Mouse (Mus musculus) Patski (cell line): ENCODE measurements around the gene Cbx8. TPM values are rescaled to one million over a fixed set of nuclear protein-coding genes. Genes with fewer than 3 reads are reported as not detected.

ENCODE experiments used
- ATAC-seq: fragments of 100-300 bp; one replicate; pipeline ENCODE4 v1.8.0; 2021
- CTCF ChIA-PET: fragments of 350-600 bp; sonication (Branson Sonifier 250); formaldehyde crosslinking; loops from one replicate; lab custom pipeline; 2022; ENCODE audit warnings: inconsistent platforms; lab: Charles Lee
- POLR2A ChIA-PET: fragments of 350-600 bp; sonication (Branson Sonifier 250); formaldehyde crosslinking; loops from one replicate; lab custom pipeline; 2022; ENCODE audit warnings: antibody characterized with exemption, inconsistent platforms; lab: Charles Lee
- DNase-seq: peaks from one replicate; pipeline ENCODE4 v3.0.0-alpha.2; 2011; ENCODE audit warnings: low read depth, low spot score
- H3K27me3 ChIP-seq: fragments of 371-371 bp; one replicate; pipeline ENCODE4 v1.5.1; 2021
- CTCF ChIP-seq: fragments of 100-300 bp; IDR thresholded peaks from one replicate; pipeline ENCODE4 v1.5.1; 2021
- in situ Hi-C: fragments of 300-500 bp; cut with MboI; formaldehyde crosslinking; loops from 3 replicates; pipeline ENCODE4 v1.11.1; 2018; ENCODE audit warnings: low pct_unique_long_range_greater_than_20kb, mixed read lengths
- polyA plus RNA-seq: library from polyadenylated mRNA; unstranded; gene quantifications from one replicate; pipeline ENCODE4 v1.2.3, GENCODE M21; 2021

Gene Cbx8
- polyA plus RNA-seq, 1 experiment from 2014 or later = 14.6 TPM

DNA sequence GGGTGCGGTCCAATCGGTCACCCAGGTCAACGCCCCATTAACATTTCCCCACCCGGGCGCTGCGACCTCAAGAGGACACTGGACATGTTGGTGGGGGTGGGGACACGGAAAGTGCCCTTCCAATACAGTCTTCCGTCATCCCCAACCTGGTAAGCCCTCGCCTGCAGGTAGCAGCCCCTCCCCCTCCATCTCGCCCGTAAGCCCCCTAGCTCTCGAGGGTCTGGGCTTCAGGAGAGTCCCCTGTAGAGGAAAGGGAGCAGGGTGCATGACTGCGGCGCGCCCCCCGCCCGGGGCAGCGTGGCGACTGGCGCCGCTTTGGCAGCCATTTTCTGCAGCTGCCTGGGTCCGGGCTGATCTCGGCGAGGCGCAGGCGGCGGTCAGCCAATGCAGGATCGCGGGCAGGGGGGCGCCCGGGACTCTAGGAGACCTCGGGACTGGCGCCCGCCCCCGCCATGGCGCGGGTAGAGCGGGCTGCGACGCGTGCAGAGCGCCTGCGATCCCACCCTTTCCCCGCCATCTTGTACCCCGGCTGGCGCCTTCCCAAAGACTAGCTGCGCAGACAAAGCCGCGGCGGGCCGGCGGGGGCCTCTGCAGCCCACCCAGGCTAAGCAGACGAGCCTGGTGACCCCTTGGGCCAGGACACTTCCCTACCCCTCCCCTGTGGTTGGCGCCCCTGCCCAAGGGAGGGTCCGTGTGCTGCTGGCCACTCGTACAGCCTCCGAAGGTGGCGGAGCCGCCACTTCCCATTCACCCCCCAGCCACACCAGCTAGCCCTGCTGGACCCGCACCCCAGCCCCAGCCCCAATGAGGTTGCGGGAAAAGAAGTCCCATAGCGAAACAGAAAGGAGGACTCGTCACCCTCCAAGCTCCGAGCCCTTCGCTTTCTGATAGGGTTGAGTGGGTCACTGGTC is 15.8 kb upstream of the Cbx8 start:
- in situ Hi-C loops = no loop called here
- CTCF ChIA-PET = interaction anchor here (0.7 kb wide), 1 partner anchor 135 kb away, joined by 3 read pairs; no protein-coding TSS in a partner anchor
- ATAC-seq (no peak), DNase-seq (no peak)
- peaks cover 33% of the 10 kb centered on the region for H3K27me3 ChIP-seq
- POLR2A ChIA-PET = interaction anchor here (0.6 kb wide), 1 partner anchor 78 kb away, joined by 5 read pairs; no protein-coding TSS in a partner anchor
- no peak for TF ChIP-seq CTCF

DNA sequence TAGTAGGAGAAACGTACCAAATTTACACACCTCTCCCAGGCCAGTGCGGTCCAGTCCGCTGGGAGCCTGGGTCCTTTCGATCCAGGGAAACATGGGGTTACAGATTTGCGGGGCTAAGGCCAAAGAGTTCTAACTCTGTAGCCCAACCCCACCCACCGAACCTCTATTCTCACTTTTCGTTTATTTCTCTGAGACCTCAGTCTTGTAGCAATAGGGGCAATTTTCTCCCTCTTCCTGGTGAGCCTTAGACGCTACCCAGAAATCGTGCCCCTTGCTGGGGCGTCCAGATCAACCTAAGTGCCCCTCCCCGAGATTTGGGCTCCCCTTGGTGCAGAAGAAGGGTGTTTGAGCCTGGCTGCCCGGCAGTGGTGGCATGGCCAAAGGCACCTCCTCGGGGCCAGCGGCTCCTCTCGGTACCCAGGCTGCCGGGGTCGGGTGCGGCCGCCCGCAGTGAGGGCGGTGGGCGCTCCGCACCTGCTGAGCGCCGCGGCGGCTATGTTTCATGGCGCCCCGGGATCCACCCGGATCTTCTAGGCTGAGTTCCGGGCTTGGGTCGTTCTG is 14.9 kb upstream of the Cbx8 start:
- ChIA-PET POLR2A (interaction anchor here (0.6 kb wide), 2 partner anchors 11 to 79 kb away, joined by 3 to 5 read pairs; no protein-coding TSS in a partner anchor), CTCF (interaction anchor here (5.8 kb wide), 1 partner anchor 134 kb away, joined by 44 read pairs; no protein-coding TSS in a partner anchor)
- TF ChIP-seq CTCF = no peak
- ATAC-seq (no peak), DNase-seq (no peak)
- in situ Hi-C loops = no loop called here
- peaks cover 33% of the 10 kb centered on the region for H3K27me3 ChIP-seq

- TF ChIP-seq CTCF = no peak
- in situ Hi-C loops = loop anchor here (5.0 kb wide), 1 partner anchor 138 kb away; no protein-coding TSS in a partner anchor
These were observed 13.9 kb upstream of the Cbx8 start for GRCm38 (mm10) chr11:119054351-119055345.

DNA sequence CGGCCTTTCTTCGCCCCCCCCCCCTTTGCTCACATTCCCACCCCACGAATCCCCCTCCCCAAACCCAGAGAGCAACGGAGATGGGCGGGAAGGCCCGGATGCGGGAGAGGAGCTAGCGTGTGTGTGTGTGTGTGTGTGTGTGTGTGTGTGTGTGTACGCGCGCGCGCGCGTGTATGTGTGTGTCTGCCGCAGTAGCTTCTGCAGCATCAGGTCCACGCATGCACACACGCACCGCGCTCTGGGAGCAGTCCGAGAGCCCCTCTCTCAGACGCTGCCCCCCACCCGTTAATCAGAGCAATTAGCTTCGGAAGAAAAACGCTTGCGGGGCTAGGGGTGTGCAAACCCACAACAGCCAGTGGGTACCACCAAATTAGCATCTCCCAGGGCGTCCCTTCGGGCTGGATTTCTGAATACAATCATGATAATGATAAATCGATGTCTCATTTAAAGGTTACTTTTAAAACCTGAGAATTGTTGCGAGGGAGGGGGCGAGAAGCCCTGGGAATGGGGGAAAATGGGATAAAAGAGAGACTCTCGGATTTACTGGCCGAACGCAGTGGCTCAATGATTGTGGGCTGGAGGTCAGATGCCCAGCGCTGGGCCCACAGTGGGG is 13.1 kb upstream of the Cbx8 start:
- no peak for DNase-seq
- H3K27me3 ChIP-seq = peaks cover 29% of the 10 kb centered on the region
- in situ Hi-C loops = loop anchor here (5.0 kb wide), 1 partner anchor 138 kb away; no protein-coding TSS in a partner anchor
- ATAC-seq = no peak
- ChIA-PET CTCF (interaction anchor here (0.8 to 5.8 kb wide), 2 partner anchors 11 to 135 kb away, joined by 4 to 44 read pairs; no protein-coding TSS in a partner anchor), POLR2A (interaction anchor here (0.5 to 1.0 kb wide), 2 partner anchors 11 to 32 kb away, joined by 3 to 5 read pairs; no protein-coding TSS in a partner anchor)
- no peak for TF ChIP-seq CTCF

More at GRCm38 (mm10) chr11:119054351-119055345, 13.9 kb upstream of the Cbx8 start:
- ATAC-seq (no peak), DNase-seq (no peak)
- POLR2A ChIA-PET = interaction anchor here (0.5 to 1.0 kb wide), 4 partner anchors 12 to 31 kb away, joined by 3 to 5 read pairs (median 3); no protein-coding TSS in a partner anchor
- CTCF ChIA-PET = interaction anchor here (0.8 to 5.8 kb wide), 2 partner anchors 10 to 135 kb away, joined by 4 to 44 read pairs; no protein-coding TSS in a partner anchor
- H3K27me3 ChIP-seq = peaks cover 30% of the 10 kb centered on the region

DNA sequence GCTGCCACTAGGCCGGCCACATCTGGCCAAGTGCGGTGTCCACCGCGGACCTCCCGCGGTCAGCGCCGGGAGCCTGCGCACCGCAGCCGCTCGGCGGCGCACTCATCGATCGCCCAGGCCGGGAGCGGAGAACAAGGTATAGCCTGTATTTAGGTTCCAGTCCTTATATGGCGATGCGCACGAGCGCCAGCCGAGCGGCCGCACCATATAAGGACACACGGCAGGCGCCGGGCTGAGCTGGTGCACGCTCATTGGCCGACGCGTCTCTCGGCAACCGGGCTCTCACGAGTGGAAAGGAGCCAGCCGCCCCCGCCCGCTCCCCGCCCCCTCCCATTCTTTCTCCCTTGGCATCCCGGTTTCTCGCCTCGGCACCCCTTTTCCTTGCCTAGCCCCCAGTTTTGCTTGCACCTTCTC is 12.5 kb upstream of the Cbx8 start:
- ChIA-PET CTCF (interaction anchor here (5.8 kb wide), 1 partner anchor 136 kb away, joined by 44 read pairs; no protein-coding TSS in a partner anchor), POLR2A (interaction anchor here (1.3 kb wide), 1 partner anchor 129 kb away, joined by 3 read pairs; no protein-coding TSS in a partner anchor)
- in situ Hi-C loops = loop anchor here (5.0 kb wide), 1 partner anchor 139 kb away; no protein-coding TSS in a partner anchor
- no peak for TF ChIP-seq CTCF
- no peak for DNase-seq
- peak; percentile 37 for ATAC-seq
- H3K27me3 ChIP-seq = peaks cover 25% of the 10 kb centered on the region

DNA sequence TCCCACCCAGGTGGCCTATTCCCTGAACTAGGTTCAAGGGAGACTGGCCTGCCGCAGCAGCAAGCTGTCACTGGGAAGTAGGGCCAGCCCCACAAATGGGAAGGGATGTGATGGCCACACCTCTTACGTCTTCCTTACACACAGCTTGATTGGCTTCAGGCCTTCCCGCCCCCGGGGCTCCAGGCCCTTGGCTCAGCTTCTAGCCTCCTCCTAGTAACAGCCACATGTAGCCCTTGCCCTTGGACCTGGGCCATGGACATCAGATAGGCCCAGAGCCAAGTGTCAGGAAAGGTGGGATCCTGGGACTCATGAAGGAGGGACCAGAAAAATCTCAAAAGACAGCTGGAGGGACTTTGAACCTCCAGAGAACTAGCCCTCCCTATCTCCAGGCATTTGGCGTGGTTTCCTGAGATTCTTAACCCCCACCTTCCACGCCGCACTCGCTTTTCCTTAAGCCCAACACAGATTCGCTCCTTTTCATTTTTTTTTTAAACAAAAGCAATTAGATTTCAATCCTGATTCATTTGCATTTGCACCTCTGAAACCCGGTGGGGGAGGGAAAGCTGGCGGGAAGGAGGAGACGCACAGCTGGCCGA is 12.0 kb upstream of the Cbx8 start:
- ATAC-seq (no peak), DNase-seq (no peak)
- in situ Hi-C loops = loop anchor here (5.0 kb wide), 1 partner anchor 140 kb away; no protein-coding TSS in a partner anchor
- TF ChIP-seq CTCF = no peak
- CTCF ChIA-PET = interaction anchor here (1.2 to 5.8 kb wide), 8 partner anchors 9 to 146 kb away, joined by 3 to 44 read pairs (median 6); partner anchors contain the start of genes Cbx4 and Cbx8
- peaks cover 25% of the 10 kb centered on the region for H3K27me3 ChIP-seq
- POLR2A ChIA-PET = interaction anchor here (0.9 to 1.3 kb wide), 4 partner anchors 8 to 130 kb away, joined by 3 to 4 read pairs (median 4); no protein-coding TSS in a partner anchor

GRCm38 (mm10) chr11:119051927-119052660 is 11.3 kb upstream of the Cbx8 start:
- no peak for TF ChIP-seq CTCF
- H3K27me3 ChIP-seq = peaks cover 28% of the 10 kb centered on the region
- no peak for ATAC-seq
- in situ Hi-C loops = loop anchor here (5.0 kb wide), 1 partner anchor 140 kb away; no protein-coding TSS in a partner anchor
- no peak for DNase-seq
- POLR2A ChIA-PET = interaction anchor here (0.9 to 1.3 kb wide), 4 partner anchors 9 to 130 kb away, joined by 3 to 4 read pairs (median 4); no protein-coding TSS in a partner anchor
- CTCF ChIA-PET = interaction anchor here (0.9 to 5.8 kb wide), 16 partner anchors 8 to 234 kb away, joined by 3 to 44 read pairs (median 4); partner anchors contain the start of genes Cbx4 and Cbx8
